In the genomic region with DNA sequence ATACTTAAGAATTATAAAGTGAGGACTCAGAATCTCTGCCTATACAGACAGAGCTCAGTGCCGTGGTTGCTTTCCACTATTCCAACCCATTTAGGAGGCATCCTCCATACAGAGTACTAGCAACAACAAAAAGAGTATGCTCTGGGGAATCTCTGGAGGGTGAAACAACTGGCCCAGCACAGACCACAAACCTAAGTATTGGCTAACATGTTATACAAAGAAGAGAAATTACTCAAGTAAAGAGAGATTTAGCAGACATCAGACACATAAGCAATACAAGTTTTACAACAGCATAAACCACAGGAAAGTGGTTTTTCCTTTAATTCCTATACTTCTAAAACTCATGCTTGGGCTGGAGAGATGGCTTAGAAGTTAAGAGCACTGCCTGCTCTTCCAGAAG, we compare ENCODE assay signal across 20 mouse cellular contexts. TPM values are rescaled to one million over a fixed set of nuclear protein-coding genes. Genes with fewer than 3 reads are reported as not detected.
"Had no signal": no experiment of that assay in that cellular context is flagged by ENCODE, and none has a peak within 500 bp of the region (broad histone marks: within the 10 kb centered on the region; RNA-seq: fewer than 3 reads in every experiment).

No protein-coding gene starts in this region.

- H3K4me3 ChIP-seq: liver, embryonic 15.5 days; lung, embryonic 15.5 days; megakaryocyte, embryonic 14.5 days; midbrain, embryonic 10.5 days; midbrain, embryonic 12.5 days; myocyte; neural tube, embryonic 13.5 days; neural tube, embryonic 15.5 days had no signal

- H3K4me1 ChIP-seq: liver, embryonic 15.5 days; lung, embryonic 15.5 days; midbrain, embryonic 10.5 days; midbrain, embryonic 12.5 days; neural tube, embryonic 13.5 days; neural tube, embryonic 15.5 days had no signal

- DNase-seq: liver, postnatal 0 days; lung, adult 2 months; lung, postnatal 14 days; lung, postnatal 36 days; midbrain, embryonic 14.5 days; right cerebral cortex, postnatal 14 days; thymus, adult 18-20 months; thymus, postnatal 14 days; thymus, postnatal 36 days had no signal

- H3K4me2 ChIP-seq: liver, embryonic 15.5 days; lung, embryonic 15.5 days; midbrain, embryonic 12.5 days; neural tube, embryonic 13.5 days; neural tube, embryonic 15.5 days had no signal

- H3K9me3 ChIP-seq: liver, embryonic 15.5 days; lung, embryonic 15.5 days; megakaryocyte, embryonic 14.5 days; midbrain, embryonic 10.5 days; midbrain, embryonic 12.5 days; neural tube, embryonic 13.5 days; neural tube, embryonic 15.5 days had no signal

- H3K27ac ChIP-seq: liver, embryonic 15.5 days; lung, embryonic 15.5 days; macrophage; midbrain, embryonic 10.5 days; midbrain, embryonic 12.5 days; neural tube, embryonic 13.5 days; neural tube, embryonic 15.5 days had no signal

- H3K9ac ChIP-seq: liver, embryonic 15.5 days; liver, postnatal 0 days; lung, embryonic 15.5 days; midbrain, embryonic 12.5 days; neural tube, embryonic 13.5 days; neural tube, embryonic 15.5 days had no signal

- H3K27me3 ChIP-seq: liver, embryonic 15.5 days; lung, embryonic 15.5 days; megakaryocyte, embryonic 14.5 days; midbrain, embryonic 12.5 days; neural tube, embryonic 13.5 days; neural tube, embryonic 15.5 days had no signal

- ATAC-seq: liver, postnatal 0 days; lung, postnatal 0 days; midbrain, embryonic 16.5 days had no signal

RNA-seq across cellular contexts. Expression of gene B3galt2, which starts 17.8 kb away (rescaled TPM):
- polyA plus RNA-seq: macrophage had no signal
